Mouse (Mus musculus) heart, embryonic 11.5 days (tissue): ENCODE measurements at regions not wholly inside any gene's neighbourhood (a gene's known extent, or its start where the extent isn't known, plus 50 kb on each side); places are given as distances from the start of the nearest gene placed in this dataset.

Experiments used
- ATAC-seq: fragments of 200-750 bp; cut with Nextera tagmentation; replicated peaks from 2 replicates; pipeline ENCODE4 v1.8.0; 2017; ENCODE audit warnings: moderate library complexity; ENCODE audit not compliant: insufficient number of reproducible peaks, low FRiP score, low TSS enrichment
- H3K27ac ChIP-seq: fragments of 300-500 bp; sonication (generic); 2 replicates; pipeline ENCODE4 v1.5.1; 2014; ENCODE audit warnings: mild to moderate bottlenecking, low read depth, low read length
- H3K27me3 ChIP-seq: fragments of 300-500 bp; sonication (generic); 2 replicates; pipeline ENCODE4 v1.6.1; 2014; ENCODE audit warnings: mild to moderate bottlenecking, low read length, mixed read lengths; ENCODE audit not compliant: control insufficient read depth, insufficient read depth
- H3K36me3 ChIP-seq: fragments of 300-500 bp; sonication (generic); 2 replicates; pipeline ENCODE4 v1.6.1; 2014; ENCODE audit warnings: mild to moderate bottlenecking, low read length, moderate library complexity, mixed read lengths; ENCODE audit not compliant: control insufficient read depth, insufficient read depth
- H3K4me1 ChIP-seq: fragments of 300-500 bp; sonication (generic); 2 replicates; pipeline ENCODE4 v1.6.1; 2014; ENCODE audit warnings: low read length; ENCODE audit not compliant: control insufficient read depth, insufficient read depth
- H3K4me2 ChIP-seq: fragments of 300-500 bp; sonication (generic); 2 replicates; pipeline ENCODE4 v1.6.1; 2014; ENCODE audit warnings: mild to moderate bottlenecking, moderate library complexity
- H3K4me3 ChIP-seq: fragments of 300-500 bp; sonication (generic); 2 replicates; pipeline ENCODE4 v1.5.1; 2014; ENCODE audit warnings: low read depth, low read length
- H3K9ac ChIP-seq: fragments of 300-500 bp; sonication (generic); 2 replicates; pipeline ENCODE4 v1.6.1; 2014; ENCODE audit warnings: mild to moderate bottlenecking, low read depth, low read length, moderate library complexity
- H3K9me3 ChIP-seq: fragments of 300-500 bp; sonication (generic); replicated peaks from 2 replicates; pipeline ENCODE4 v1.6.1; 2016; ENCODE audit warnings: low read length; ENCODE audit not compliant: control insufficient read depth
- WGBS: fragments of 180-500 bp; shearing (Covaris S2); extraction: QIAGEN DNeasy Blood & Tissue Kit; methylation state at CpG from one replicate; pipeline ENCODE4 v1.1.7; 2014; ENCODE audit not compliant: insufficient replicate concordance; 5-methylcytosine and 5-hydroxymethylcytosine counted together

DNA sequence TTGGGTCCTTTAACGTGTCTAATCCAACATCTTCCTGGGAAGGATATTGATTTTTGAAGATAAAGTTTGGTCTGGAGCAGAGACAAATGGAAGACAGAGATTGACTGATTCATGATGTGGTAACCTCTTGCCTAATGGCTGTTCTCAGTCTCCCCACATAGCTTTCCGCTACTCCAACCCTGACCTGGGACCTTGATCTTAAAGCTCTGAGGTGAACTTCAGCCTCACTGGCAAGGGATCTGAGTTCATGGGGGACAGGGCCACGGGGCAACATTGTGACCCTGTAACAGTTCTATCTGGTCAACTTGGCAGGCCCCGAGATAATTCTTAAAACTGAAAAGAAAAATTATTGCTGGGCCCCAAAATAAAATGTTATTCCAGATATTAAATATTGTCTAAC is 107.5 kb upstream of the Rad23b start:
- no peak for ATAC-seq
- no peaks in the 10 kb centered on the region for H3K36me3 ChIP-seq
- H3K4me3 ChIP-seq: no peak overlapping the region
- no peaks in the 10 kb centered on the region for H3K27me3 ChIP-seq
- H3K27ac ChIP-seq: no peak overlapping the region
- no peaks in the 10 kb centered on the region for H3K9me3 ChIP-seq
- H3K9ac ChIP-seq: no peak overlapping the region
- 73% methylated on average over 4 of the region's 4 CpGs for WGBS
- H3K4me2 ChIP-seq: no peak overlapping the region
- no peaks in the 10 kb centered on the region for H3K4me1 ChIP-seq

DNA sequence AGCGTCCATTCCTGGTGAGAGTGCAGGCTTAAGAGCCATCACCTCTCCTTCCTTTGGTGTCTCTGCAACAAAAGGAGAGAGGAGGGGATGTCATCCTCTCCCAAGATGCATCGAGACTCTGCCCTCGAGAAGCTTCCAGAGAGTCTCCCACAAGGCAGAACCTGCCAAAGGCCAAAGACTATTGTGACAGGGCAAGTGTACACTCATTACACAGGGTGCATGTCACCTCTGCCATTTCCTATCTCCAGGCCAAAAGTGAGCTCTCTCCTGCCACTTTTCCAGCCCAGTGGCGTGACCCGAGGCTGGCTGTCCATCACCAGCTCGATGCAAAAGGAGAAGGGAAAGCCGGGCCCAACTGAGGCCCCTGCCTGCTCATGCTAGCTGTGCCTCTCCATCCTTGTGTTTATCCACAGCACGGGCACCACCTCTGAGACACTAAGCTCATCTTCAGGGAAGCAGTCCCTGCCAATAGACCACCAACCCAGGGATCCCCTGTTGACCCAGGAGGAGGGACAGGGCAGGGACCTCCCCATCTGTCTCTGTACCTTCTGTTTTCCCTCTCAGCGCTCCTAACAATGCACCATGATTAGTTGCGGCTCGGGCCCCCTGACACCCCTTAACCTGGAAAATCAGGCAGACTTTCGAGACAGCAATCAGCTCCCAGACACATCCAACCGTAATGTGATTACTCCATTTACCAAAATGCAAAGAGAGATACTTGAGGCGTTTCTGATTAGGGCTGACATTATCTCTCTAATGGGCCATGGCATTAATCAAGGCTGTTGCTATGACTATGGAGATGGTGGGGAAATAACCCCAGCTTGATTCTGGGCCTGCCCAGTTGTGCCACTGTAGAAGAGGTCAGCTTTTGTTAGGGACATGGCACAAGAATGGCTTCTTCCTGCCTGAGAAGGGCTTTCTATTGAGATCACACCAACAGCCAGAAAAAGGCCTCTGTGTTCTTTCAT is 106.5 kb upstream of the Rad23b start:
- Histone ChIP-seq H3K27me3 (no peaks in the 10 kb centered on the region), H3K36me3 (no peaks in the 10 kb centered on the region), H3K4me2 (no peak overlapping the region), H3K4me3 (no peak overlapping the region), H3K27ac (no peak overlapping the region), H3K4me1 (no peaks in the 10 kb centered on the region), H3K9me3 (no peaks in the 10 kb centered on the region), H3K9ac (no peak overlapping the region)
- 63% methylated on average over 14 of the region's 14 CpGs for WGBS
- no peak for ATAC-seq

DNA sequence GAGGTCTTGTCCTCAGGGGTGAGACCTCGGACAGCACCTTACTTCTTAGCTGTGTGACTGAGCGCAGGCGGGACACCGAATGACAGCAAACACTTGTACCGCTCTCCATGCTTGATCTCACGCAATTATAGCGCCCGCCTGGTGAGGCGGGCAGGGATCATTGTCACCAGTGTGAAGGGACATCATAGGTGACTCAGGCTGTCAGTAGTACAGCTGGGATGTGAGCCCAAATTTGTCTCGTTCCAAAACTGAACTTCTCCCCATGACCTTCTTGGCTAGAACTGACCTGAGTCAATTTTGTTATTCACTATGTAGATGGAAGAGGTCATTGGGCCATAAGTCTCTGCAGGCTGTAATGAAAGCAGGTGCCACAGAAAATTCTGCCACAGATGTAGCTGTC is 104.1 kb upstream of the Rad23b start:
- WGBS: 78% methylated on average over 10 of the region's 10 CpGs

DNA sequence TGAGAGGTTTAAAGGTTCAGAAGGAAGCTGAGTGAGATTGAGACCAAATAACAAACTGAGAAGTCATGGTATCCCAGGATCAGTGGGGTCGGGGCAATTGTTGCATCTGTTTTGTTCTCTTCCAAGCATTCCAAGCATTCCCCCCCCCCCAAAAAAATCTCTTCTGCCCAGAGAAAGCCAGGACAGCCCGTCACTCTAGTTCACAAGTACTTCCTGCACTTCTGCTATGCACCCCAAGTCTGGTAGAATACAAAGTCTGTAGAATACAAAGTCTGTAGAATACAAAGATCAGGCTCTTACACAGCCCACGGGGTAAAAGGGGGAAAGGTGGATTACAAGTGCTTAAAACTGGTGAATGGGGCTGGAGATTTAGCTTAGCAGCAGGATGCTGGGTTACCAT is 99.5 kb upstream of the Rad23b start:
- no peaks in the 10 kb centered on the region for H3K9me3 ChIP-seq
- H3K9ac ChIP-seq: no peak overlapping the region
- no peak overlapping the region for H3K4me2 ChIP-seq
- WGBS: 36% methylated on average over 3 of the region's 3 CpGs
- no peaks in the 10 kb centered on the region for H3K4me1 ChIP-seq
- H3K4me3 ChIP-seq: no peak overlapping the region
- no peaks in the 10 kb centered on the region for H3K36me3 ChIP-seq
- no peak overlapping the region for H3K27ac ChIP-seq
- no peak for ATAC-seq
- H3K27me3 ChIP-seq: no peaks in the 10 kb centered on the region

More for the DNA sequence above, 104.1 kb upstream of the Rad23b start:
- no peaks in the 10 kb centered on the region for H3K4me1 ChIP-seq
- no peak overlapping the region for H3K4me2 ChIP-seq
- ATAC-seq: no peak
- no peaks in the 10 kb centered on the region for H3K9me3 ChIP-seq
- H3K27me3 ChIP-seq: no peaks in the 10 kb centered on the region
- no peaks in the 10 kb centered on the region for H3K36me3 ChIP-seq
- H3K4me3 ChIP-seq: no peak overlapping the region
- H3K27ac ChIP-seq: no peak overlapping the region
- H3K9ac ChIP-seq: no peak overlapping the region

DNA sequence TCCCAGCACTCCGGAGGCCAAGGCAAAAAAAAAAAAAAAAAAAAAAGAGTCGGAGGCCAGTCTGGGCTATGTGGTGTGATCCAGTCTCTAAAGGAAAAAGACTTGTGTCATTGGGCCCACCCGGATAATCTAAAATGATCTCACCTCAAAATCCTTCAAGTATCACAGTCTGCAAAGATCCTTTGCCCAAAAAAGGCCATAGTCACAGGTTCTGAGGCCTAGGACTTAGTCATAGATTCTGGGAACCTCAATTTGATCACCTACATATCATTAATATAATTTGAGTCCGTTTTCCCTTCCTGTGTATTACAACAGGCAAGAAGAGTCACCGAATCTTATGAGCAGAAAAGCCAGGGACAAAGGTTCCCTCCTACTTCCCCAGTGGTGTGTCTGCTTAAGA is 98.3 kb upstream of the Rad23b start:
- Histone ChIP-seq H3K27ac (no peak overlapping the region), H3K36me3 (no peaks in the 10 kb centered on the region), H3K27me3 (no peaks in the 10 kb centered on the region), H3K9me3 (no peaks in the 10 kb centered on the region), H3K4me3 (no peak overlapping the region), H3K9ac (no peak overlapping the region), H3K4me1 (no peaks in the 10 kb centered on the region), H3K4me2 (no peak overlapping the region)
- WGBS: 80% methylated on average over 5 of the region's 5 CpGs
- ATAC-seq: no peak

DNA sequence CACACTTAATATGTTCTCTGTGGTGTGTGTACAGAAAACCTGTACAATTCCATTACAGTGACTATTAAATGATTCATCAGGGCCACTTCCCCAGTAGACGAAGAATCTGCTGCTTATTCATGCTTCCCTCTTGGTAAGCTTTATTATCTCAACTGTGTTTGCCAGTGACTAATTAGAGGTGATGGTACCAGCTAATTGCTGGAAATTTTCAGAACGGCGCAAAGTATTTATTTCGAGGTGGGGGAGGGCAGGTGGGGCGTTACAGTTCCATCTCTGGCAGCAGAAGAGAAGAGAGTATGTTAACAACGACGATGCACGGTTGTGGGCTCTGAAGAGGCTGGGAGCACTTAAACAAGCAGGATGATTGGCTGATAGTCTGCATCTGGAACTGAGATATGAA is 96.1 kb upstream of the Rad23b start:
- H3K4me1 ChIP-seq: no peaks in the 10 kb centered on the region
- no peaks in the 10 kb centered on the region for H3K9me3 ChIP-seq
- H3K27me3 ChIP-seq: no peaks in the 10 kb centered on the region
- H3K4me2 ChIP-seq: no peak overlapping the region
- no peak overlapping the region for H3K27ac ChIP-seq
- no peak overlapping the region for H3K9ac ChIP-seq
- WGBS: 74% methylated on average over 8 of the region's 8 CpGs
- no peaks in the 10 kb centered on the region for H3K36me3 ChIP-seq
- no peak for ATAC-seq
- no peak overlapping the region for H3K4me3 ChIP-seq

DNA sequence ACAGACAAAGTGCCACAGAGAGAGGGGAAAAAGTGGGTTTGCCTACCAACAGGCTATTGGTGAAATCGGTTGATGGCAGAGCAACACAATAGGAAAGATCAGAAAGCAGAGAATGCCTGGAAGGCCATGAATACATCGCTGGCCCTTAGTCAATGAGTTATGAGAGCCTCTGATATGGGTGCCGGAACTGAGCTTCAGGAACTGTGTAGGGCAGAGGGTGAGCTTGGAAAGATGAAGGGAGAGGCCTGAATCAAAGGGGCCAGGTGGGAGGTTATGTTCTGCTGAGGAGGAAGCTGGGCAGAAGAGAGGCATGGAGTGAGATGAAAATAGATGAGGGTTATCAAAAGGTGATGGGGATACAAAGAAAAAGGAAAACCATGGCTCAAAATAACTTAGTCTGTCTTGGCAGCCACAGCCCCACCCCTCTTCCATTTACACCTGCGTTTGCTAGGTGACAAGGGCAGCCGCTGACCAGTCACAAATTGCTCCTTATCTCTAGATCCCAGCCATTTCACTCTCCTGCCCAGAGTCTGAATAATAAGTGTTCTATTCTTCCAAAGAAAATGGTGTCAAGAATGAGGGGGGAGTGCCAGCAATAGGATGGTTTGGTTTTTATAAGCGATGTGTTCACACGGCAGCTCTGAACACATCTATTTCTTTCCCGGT is 77.7 kb upstream of the Rad23b start:
- Histone ChIP-seq H3K4me2 (no peak overlapping the region), H3K9ac (no peak overlapping the region), H3K36me3 (no peaks in the 10 kb centered on the region), H3K4me3 (no peak overlapping the region), H3K27ac (no peak overlapping the region), H3K4me1 (no peaks in the 10 kb centered on the region), H3K27me3 (no peaks in the 10 kb centered on the region), H3K9me3 (no peaks in the 10 kb centered on the region)
- no peak for ATAC-seq
- WGBS: 65% methylated on average over 8 of the region's 8 CpGs

DNA sequence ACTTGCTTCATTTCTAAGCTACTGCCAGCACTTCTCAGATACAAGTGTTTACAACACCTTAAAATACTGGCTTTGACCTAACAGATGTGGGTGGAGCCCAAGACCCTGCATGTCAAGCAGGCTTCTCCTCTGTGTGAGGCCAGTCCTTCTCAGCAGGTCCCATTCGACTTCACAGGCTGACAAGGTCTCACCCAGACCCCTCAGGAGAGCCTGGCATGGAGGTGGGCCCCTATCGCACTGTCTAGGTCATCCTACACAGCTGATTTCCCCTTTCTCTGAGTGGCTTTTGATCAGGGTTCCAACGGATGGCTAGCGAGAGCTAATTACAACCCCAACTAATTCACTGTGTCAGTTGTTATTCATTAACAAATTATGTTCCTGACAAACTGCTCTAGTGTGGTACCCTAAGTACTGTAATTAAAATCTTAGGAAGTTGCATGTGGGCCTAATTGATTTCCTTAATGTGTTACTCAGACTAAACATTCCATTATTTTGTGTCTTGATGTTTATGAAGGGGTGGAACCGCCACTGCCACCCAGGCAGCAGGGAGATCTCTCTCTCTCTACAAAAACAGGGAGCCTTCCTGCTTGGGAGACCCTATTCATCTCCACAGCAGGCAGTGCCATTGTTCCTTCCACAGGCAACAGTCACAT is 73.4 kb upstream of the Rad23b start:
- Histone ChIP-seq H3K9ac (no peak overlapping the region), H3K27ac (no peak overlapping the region), H3K4me2 (no peak overlapping the region), H3K9me3 (no peaks in the 10 kb centered on the region), H3K4me1 (no peaks in the 10 kb centered on the region), H3K36me3 (no peaks in the 10 kb centered on the region), H3K4me3 (no peak overlapping the region), H3K27me3 (no peaks in the 10 kb centered on the region)
- no peak for ATAC-seq
- 40% methylated on average over 5 of the region's 5 CpGs for WGBS
